Mouse (Mus musculus): Measurements from ENCODE around the gene Ly86.

Gene Ly86

DNA sequence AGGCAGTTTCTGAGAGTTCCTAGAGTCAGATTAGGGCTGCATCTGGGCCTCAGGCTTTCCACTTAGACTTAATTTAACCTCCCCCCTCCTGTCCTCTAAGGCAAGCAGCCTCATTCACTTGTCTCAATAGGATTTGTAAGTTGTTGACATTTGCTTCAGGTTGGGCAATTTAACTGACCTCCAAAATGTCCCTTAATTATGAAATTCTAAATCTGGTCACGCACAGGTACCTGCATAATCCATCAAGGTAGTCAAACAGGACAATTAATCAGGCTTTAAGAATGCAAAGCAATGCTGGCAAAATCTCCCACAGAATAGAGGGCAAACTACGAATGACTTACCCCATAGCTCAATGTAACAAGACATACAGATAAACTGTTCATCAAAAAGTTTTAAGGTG, 8.0 kb downstream of the Ly86 start:
- no peak for DNase-seq (ENCODE audit: low spot score in 2 of 2)

DNA sequence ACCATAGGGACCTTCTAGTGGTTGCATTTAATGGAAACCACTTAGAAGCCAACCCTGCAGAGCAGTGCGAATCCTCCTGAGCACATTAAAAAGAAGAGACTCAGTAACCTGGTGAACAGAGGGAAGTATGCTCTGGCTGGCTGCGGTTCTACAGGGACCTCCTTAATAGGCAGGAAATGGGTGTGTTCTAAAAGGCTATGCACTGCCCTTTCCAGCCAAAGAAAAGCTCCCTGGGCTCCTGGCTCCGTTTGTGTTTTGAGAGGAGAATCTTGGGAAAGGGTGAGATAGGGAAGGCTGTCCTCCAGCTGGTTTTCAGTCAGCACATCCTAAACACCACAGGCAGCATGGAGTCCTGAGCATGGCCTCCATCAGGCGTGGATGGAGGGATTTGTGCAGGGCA, 8.9 kb downstream of the Ly86 start:
- peak; percentile 24 to 64 for DNase-seq (ENCODE audit: low spot score in 2 of 2)

DNA sequence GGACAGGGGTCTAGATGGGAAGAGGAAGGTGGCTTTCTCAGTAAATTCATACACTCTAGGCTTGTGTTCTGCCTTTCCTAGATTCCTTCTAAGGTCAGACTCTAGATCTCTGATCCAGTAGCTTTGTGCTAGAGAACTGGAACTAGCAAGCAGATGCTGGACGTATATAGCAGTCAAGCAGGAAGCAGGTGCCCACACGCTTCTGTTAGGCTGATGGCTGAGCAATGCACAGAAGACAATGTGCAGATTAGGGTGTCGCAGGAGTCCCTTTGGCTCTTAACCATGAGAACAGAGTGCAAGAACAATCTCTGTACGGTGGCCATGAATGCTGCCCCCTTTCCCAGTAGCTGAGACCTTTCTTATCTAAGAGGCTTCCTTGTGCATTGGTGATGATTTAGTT, 9.4 kb downstream of the Ly86 start:
- no peak for DNase-seq (ENCODE audit: low spot score in 2 of 2)

DNA sequence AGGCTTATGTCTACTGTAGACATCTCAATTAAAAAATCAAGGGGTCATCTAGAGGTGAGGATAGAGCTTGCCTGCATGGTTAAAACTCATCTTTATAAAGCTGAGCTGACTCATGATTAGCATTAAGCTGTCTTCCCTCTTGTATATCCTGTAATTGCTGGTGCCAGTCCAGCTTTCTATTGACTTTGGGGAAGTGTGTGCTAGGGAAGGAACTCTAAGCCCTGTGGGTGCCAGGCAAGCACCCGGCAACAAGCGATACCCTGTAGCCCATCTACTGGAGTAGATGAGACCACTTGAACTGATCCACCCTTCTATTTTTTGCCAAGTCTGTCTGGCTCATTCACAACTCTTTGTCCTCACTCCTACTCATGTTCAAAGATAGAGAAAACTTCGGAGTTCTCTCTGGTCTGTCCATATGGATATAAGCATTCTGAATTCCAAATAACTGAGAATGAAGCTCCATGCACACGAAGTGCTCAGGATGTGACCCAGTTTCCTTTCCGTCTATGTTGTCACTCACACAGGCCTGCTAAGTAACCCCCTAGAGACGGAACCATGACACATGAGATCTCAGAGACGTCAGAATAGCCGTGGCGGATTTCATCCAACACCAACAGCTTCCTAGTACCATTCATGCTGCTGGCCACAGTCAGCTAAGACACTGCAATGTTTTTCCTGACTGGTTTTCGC, 10.8 kb downstream of the Ly86 start:
- DNase-seq (ENCODE audit: low spot score in 2 of 2): no peak

DNA sequence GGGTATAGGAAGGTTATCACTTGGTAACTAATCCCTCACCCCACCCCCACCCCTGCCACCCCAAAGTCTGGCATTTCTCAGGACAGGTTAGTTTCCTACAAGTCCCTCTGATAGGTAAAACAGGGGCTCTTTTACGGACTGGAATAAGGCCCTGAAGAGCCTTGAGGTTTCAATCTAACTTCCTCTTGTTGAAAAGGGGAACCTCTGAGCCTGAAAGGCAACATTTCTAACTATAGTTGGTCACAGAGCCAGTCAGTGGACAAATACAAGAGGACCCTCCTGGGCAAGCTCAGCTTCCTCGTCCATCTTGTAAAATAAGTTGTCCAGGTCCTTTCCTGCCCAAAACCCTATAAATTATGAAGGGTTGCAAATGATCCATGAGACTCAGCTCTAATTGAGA, 11.5 kb downstream of the Ly86 start:
- no peak for DNase-seq (ENCODE audit: low spot score in 2 of 2)

DNA sequence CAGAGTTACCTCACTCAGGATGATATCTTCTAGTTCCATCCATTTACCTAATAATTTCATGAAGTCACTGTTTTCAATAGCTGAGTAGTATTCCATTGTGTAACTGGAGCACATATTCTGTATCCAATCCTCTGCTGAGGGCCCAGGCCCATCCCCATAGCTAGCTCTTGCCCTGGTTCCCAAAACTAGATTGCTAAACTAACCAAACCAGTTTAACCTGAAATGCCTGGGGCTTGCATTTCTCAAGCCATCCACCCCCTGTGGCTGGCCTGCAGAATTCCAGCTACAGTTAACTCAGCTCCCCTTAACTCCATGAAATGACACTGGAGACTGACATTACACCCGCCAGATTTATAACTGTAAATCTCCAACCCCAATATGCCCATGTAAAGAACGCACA, 13.1 kb downstream of the Ly86 start:
- no peak for DNase-seq (ENCODE audit: low spot score in 2 of 2)

DNA sequence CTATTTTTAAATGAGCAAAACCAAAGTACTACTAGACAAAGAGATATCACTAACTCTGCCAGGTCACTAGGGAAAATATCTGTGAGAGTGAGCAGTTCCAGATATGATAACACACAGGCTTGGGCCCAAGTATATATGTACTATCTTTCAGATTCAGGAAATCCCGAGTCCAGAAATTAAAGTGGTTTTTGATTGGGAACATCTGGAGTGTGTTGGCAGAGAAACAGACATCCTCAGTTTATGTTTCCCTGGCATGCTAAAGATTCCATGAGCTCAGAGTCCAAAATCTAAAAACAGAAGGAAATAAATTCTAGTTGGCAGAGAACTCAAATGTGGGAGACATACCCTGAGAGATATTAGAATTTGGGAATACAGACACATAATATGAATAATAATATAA, 16.2 kb downstream of the Ly86 start:
- DNase-seq (ENCODE audit: low spot score in 2 of 2): no peak

DNA sequence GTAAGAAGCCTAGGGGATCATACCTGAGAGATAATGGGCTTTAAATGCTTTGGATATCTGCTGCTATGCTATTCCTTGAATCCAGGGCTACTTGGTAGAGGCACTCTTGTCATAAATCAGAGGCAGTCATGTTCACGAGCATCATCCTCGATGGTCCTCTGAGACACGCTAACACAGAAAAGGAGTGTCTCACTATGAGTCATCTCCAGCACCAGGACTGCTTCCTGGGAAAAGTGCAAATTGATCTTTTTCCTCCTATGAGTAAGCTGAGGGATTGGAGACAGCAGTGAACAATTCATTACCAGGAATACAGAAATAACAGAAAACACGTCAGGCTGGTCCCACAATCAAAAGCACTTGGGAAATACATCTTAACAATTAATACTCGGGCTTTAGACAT, 19.3 kb downstream of the Ly86 start:
- no peak for DNase-seq (ENCODE audit: low spot score in 2 of 2)

DNA sequence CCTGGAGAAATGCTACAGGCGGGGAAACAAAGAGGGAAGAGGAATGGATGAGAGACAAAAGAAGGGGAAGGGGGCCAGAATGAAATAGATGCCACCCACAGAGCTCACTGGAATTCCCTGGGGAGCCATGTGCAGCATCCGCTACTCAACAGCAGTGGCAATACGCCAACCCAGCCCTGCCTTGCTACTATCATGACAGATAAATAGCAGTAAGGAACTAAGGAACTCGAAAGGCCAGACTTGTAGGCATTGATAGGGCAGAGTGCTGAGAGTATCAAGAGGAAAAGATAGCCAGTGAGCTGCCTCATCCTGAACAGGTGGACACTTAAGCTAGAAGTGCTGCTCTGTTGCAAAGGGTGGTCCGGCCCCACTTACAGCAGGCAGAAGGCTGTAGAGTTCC, 31.4 kb downstream of the Ly86 start:
- DNase-seq (ENCODE audit: low spot score in 2 of 2): no peak

DNA sequence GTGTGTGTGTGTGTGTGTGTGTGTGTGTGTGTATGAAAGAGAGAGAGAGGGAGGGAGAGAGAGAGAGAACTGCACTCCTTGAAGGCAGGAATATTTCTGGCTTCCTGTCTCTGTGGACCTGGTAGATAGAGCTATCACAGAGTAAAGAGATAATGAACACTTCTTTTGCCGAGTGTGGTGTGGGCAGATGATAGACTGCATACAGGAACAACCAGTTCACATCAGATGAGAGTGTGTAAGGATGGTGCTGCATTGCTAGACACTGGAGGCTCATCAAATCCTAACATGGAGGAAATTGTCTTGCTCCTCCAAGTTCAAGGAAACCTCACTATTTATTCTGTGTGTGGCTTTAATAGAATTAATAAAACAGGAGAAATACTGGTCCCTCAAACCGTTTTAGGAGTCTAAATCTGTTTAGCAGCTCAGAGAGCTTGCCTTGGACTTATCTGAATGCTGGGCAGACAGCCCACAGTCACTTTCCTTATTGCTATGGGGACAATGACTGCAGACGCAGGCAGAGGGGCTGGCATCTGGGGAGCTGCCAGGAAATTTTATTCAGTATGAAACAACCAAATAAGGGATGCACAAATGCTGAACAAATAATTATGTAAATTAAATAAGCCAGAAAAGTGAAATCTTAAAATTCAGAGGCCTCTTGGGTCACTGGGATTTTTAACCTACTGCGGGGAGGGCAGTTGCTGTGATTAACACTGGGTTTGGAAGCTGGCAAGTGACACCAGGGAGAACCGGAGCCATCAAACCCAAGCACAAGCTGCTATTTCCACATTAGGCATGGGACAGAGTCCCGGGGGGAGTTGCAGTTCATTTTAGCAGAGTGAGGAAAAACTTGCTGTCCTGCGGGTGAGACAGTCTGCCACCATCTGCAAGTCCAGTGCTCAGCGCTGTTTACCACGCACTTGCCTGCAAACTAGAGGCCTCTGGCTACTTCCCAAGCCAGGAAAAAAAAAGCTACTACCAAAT, 43.5 kb downstream of the Ly86 start:
- no peak for DNase-seq (ENCODE audit: low spot score in 2 of 2)

DNA sequence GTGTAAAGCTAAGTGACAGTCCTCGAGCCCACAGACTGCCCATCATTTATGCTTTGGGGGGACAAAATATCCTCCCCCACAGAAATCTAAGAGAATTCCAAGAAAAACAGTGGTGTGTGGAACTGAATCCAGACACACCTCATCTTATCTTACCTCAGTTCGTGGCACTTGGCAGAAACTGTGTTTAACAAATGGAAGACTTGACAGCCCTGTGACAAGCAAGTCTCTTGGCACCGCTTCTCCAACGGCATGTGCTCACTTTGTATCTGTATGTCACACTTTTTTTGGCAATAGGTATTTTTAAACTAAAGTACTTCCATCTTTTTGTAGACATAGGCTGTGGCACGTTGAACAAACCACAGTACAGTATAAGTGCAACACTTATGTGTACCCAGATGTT, 44.3 kb downstream of the Ly86 start:
- DNase-seq (ENCODE audit: low spot score in 2 of 2): no peak

DNA sequence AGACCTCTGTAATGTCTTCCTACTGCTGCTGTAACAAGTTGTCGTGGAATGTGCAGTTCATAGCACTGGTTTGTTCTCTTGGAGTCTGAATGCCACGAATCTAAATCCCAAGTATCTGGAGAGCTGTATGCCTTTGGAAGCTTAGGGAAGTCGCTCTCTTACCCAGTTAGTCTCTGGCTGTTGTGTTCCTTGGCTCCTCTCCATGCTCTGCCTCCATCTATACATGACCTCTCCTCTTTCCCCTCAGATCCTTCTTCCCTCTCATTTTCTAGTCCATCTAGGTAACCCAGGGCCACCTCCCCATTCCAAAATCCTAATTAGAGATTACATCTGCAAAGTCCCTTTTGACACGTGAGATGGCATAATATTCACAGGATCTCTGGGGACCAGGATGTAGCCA, 53.8 kb downstream of the Ly86 start:
- no peak for DNase-seq (ENCODE audit: low spot score in 2 of 2)

DNA sequence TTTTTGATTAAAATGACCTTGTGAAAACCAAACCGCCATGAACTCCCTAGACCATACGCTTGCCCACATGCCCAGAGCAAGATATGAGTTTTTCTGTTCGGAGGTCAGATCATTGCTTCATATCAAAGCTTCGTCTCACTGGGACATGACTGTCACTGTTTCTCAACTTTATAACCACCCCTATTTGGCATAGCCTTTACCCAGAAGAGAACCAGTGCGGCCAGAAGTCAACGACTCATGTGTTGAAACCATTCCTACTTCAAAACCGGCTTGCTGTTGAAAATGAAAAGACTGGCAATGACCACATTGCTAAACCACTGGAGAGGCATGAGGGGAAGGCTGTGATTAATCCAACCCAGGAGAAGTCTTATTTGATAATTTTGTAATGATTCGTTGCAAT, 54.3 kb downstream of the Ly86 start:
- DNase-seq (ENCODE audit: low spot score in 2 of 2): no peak

DNA sequence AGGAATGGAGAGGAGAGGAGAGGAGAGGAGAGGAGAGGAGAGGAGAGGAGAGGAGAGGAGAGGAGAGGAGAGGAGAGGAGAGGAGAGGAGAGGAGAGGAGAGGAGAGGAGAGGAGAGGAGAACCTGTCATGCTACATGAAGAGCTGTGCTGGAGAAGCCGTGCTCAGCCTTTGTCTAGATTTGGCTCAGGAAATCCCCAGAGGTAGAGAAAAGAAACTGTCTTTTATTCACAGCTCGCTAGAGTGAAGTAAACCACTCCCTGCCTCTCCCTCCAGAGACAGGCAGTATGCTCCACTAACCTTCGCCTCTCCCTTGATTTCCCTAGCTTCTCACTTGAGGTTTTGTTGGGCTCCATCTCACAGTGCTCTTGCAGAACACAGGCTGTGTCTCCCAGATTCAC, 57.4 kb downstream of the Ly86 start:
- DNase-seq (ENCODE audit: low spot score in 2 of 2): no peak

DNA sequence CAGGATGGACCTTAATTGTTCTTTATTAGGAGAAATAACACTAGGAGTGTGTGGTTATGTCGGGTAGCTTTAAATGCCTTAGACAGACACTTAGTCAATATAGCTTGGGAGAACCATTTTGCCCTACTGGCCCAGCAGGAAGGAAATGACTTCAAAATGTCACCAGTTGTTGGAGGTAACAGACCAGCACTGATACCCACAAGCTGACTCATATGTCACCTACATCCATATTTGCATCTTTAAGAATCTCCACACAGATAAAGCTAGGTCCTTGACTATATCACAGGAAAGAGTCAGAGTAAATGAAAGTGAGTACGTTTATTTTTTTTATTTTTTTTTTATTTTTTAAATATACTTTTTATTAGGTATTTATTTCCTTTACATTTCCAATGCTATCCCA, 58.7 kb downstream of the Ly86 start:
- no peak for DNase-seq (ENCODE audit: low spot score in 2 of 2)

DNA sequence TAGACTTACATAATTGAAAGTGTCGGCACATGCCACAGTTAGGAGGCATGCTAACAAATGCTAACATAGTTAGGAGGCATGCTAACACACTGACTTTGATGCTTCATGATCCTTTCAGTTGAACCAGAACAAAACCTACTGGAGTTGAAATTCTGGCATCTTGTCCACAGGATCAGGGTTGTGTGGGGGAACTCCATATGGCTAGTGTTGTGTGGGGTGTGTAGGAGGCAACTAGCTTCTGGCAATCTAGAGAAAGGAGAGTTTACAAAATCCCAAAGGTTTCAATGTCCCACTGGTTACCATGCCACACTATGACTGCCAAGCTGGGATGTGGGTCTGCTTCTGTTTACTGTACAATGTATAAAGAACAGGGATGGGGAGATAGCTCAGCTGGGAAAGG, 70.7 kb downstream of the Ly86 start:
- DNase-seq (ENCODE audit: low spot score in 2 of 2): no peak

DNA sequence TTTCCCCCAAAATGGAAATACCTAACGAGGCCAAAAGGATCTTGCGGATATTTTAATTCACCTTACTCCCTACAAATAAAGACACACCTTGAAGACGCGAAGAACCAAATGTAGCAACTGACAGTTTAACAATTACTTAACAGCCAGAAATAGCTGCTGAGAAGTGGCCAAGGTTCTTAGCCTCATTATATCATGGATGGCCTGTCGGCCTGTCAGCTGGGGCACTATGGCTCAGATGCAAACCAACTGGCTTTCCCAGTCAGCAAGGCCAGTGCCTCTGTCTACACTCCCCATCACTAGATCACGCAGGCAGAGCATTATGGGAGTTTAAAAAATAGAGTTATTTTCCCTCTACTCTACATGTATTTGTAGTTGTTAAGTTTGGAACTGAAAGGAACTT, 78.4 kb downstream of the Ly86 start:
- DNase-seq (ENCODE audit: low spot score in 2 of 2): no peak

DNA sequence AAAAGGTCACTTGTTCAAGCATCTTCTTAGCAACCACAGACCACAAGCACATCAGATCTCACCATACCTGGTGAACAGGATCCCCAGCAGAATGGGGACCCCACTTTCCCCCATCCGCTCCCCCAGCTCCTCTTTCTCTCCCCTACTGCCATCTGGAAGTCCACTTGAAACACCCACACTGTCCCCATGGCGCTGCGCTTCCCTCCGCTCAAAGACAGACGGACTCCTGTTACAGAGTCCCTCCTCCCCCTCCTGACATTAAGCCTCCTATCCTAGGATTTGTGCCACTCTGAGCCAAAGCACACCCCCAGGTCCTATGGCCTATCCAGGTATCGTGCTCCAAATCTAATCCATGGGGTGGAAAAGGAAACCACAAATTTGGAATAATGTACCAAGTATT, 79.9 kb downstream of the Ly86 start:
- DNase-seq (ENCODE audit: low spot score in 2 of 2): no peak

DNA sequence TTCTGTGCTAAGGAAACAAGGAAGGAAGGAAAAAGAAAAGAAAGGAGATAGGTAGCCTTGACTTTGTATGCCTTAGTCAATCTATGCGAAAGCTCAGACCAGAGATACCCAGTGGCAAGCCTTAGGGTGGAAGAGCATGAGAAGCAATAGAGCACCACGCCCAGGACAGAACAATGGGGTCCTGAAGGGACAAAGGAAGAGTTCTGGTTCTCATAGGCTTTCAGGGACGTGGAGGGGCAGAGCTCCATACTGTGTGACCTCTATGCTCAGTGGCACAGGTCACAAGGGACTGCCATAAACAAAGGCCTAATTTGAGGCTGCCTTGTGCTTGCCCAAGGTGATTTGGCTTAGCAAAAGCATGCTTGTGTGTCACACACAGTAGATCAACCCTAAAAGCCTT, 80.4 kb downstream of the Ly86 start:
- no peak for DNase-seq (ENCODE audit: low spot score in 2 of 2)

DNA sequence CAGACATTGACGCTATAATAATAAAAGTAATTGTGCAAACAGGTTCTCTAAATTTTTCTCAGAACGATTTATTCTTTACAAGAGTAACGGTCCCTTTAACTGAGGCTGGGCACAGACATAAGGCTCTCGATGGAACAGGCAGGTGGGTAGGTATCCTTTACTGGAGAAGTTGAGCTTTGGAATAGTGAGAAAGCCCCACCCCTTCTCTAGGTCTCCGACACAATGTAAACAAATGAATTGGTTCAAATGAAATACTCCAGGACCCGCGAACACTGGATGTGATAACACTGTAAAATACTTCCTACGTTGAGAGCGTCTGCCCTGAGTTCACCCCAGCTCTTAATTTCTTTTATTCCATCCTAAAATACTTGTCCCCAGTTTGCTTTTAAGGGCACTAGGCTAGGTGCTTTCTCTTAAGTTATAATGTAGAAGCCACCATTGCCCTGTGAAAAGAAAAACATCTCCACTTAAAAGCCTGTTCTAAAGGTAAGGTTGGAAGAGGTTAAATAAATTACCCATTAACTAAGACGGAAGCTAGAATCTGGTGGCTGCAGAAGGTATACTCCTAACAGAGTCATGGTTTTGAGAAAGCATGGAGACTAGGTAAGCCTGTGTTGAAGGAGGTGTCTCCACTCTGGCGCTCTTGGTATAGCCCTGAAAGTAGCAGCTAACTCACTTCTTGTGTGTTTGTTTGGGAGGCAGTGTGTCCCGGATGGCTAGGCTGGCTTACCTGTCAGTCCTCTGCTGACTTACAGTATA, 81.7 kb downstream of the Ly86 start:
- DNase-seq (ENCODE audit: low spot score in 2 of 2): no peak

DNA sequence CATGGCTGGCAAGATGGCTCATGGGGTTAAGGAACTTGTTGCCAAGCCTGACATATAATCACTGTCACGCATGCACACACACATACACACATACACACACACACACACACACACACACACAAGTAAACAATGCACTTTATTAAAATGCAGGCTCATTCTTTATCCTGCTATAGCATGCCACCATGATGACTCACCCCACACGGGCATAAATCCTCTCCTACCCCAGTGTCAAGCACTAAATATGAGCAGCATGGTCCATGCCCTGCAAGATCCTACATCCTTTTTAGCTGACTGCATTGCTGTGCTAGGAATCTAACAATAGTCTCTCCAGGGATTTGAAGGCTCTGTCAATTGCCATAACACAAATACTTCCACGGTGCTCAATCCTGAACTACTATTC, 83.5 kb downstream of the Ly86 start:
- DNase-seq (ENCODE audit: low spot score in 2 of 2): no peak

DNA sequence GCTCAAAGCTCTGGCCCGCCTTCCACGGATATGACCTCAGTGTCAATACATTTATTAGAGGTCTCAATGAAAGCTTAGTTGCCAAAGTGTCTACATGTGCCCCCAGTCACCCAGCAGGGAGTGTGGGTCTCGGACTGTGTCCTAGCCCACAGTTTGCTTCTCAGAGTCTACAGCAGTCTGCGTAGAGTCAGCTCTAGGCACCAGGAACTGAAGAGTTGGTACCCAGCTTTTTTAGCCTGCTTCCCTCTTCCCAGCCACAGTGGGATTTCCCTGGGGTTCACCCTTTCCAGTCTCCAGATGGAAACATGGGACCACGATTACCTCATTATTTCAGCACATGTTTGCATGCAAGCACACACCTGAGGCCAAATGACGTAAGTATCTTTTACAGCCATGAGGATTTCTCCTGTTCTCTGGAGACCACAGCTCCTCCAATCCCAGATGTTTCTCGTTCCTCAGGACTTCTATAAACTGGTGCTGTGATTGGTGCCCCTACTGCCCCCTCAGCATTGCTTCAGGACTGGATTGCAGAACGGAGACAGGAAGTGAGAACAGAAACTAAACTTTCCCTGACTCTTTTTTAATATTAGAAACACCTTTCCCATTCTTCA, 84.8 kb downstream of the Ly86 start:
- DNase-seq (ENCODE audit: low spot score in 2 of 2): no peak

All from spleen, postnatal 4 days (tissue).